Mouse (Mus musculus): ENCODE measurements around the gene Lmo2. TPM values are rescaled to one million over a fixed set of nuclear protein-coding genes. Genes with fewer than 3 reads are reported as not detected.
A peak's percentile ranks its signal among the peaks of the same experiment; 100 is the strongest.

The Lmo2 gene
- total and polyA plus RNA-seq, 3 experiments = 19.5 to 25.3 (median 19.8) TPM

DNA sequence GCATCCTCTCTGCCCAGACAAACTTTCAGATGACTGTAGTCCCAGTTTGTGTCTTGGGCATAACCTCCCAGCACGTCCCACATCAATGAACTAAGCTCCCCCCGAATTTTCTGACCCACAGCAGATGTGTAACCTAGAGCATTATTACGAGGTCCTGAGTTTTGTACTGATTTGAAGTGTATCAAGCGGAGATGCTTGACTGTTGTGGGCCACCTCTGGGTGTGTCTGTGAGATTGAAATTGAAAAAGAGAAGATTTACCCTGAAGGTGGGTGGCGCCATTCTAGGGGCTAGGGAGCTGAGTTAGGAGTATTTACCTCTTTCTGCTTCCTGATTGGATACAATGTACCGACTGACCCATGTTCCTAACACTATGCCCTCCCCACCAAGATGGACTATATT lies 31.9 kb downstream of the Lmo2 start:
- no peak overlapping the region for H3K4me3 ChIP-seq
- WGBS = 84% methylated on average over 6 of the region's 6 CpGs
- no peak for DNase-seq
- no peaks in the 10 kb centered on the region for H3K36me3 ChIP-seq (ENCODE audit: control insufficient read depth, insufficient read depth, low read length)
- H3K27me3 ChIP-seq (ENCODE audit: control insufficient read depth, insufficient read depth, low read length) = no peaks in the 10 kb centered on the region
- intact Hi-C loops (cut with DNase I) = no loop called here
- H3K79me2 ChIP-seq (replicated peaks; ENCODE audit: control insufficient read depth, insufficient read depth, low read length) = no peaks in the 10 kb centered on the region
- TF ChIP-seq POLR2A (IDR thresholded peaks at IDR 0.05; ENCODE audit: insufficient read depth, low read depth, low read length) (no peak), EP300 (IDR thresholded peaks at IDR 0.05; ENCODE audit: insufficient read depth, low read depth, low read length) (no peak), CTCF (IDR thresholded peaks at IDR 0.05) (no peak)
- H3K9ac ChIP-seq (ENCODE audit: low read depth, low read length) = no peak overlapping the region
- H3K27ac ChIP-seq = no peak overlapping the region
- H3K4me1 ChIP-seq (ENCODE audit: control insufficient read depth, insufficient read depth, low read length) = no peaks in the 10 kb centered on the region

DNA sequence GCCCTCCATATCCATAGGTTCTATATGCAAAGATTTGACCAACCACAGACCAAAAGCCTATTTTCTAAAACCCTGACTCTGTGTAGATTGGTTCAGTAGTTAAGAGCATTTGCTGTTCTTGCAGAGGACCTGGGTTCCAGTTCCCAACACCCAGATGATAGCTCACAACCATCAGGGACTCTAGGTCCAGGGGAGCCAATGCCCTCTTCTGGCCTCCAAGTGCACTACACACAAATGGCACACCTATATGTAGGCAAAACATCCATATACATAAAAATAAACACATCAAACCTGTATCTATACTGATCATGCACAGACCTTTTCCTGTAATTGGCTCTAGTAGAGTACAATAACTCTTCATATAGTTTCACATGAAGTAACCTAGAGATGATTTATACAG lies 33.5 kb downstream of the Lmo2 start:
- Histone ChIP-seq H3K36me3 (ENCODE audit: control insufficient read depth, insufficient read depth, low read length) (no peaks in the 10 kb centered on the region), H3K4me1 (ENCODE audit: control insufficient read depth, insufficient read depth, low read length) (no peaks in the 10 kb centered on the region), H3K4me3 (no peak overlapping the region), H3K79me2 (replicated peaks; ENCODE audit: control insufficient read depth, insufficient read depth, low read length) (no peaks in the 10 kb centered on the region), H3K27ac (no peak overlapping the region), H3K9ac (ENCODE audit: low read depth, low read length) (no peak overlapping the region), H3K27me3 (ENCODE audit: control insufficient read depth, insufficient read depth, low read length) (no peaks in the 10 kb centered on the region)
- no peak for DNase-seq
- TF ChIP-seq POLR2A (IDR thresholded peaks at IDR 0.05; ENCODE audit: insufficient read depth, low read depth, low read length) (no peak), CTCF (IDR thresholded peaks at IDR 0.05) (peak; percentile 22; the same call in 1 of the 2 replicates), EP300 (IDR thresholded peaks at IDR 0.05; ENCODE audit: insufficient read depth, low read depth, low read length) (no peak)
- intact Hi-C loops (cut with DNase I) = no loop called here

GRCm38 (mm10) chr2:103992162-103992561 lies 34.4 kb downstream of the Lmo2 start:
- Histone ChIP-seq H3K79me2 (replicated peaks; ENCODE audit: control insufficient read depth, insufficient read depth, low read length) (no peaks in the 10 kb centered on the region), H3K27ac (no peak overlapping the region), H3K4me1 (ENCODE audit: control insufficient read depth, insufficient read depth, low read length) (no peaks in the 10 kb centered on the region), H3K27me3 (ENCODE audit: control insufficient read depth, insufficient read depth, low read length) (no peaks in the 10 kb centered on the region), H3K9ac (ENCODE audit: low read depth, low read length) (no peak overlapping the region), H3K36me3 (ENCODE audit: control insufficient read depth, insufficient read depth, low read length) (no peaks in the 10 kb centered on the region), H3K4me3 (no peak overlapping the region)
- WGBS = 63% methylated on average over 9 of the region's 9 CpGs
- no peak for TF ChIP-seq POLR2A (IDR thresholded peaks at IDR 0.05; ENCODE audit: insufficient read depth, low read depth, low read length)
- TF ChIP-seq CTCF (IDR thresholded peaks at IDR 0.05) = no peak
- TF ChIP-seq EP300 (IDR thresholded peaks at IDR 0.05; ENCODE audit: insufficient read depth, low read depth, low read length) = no peak
- intact Hi-C loops (cut with DNase I) = no loop called here
- DNase-seq = no peak

DNA sequence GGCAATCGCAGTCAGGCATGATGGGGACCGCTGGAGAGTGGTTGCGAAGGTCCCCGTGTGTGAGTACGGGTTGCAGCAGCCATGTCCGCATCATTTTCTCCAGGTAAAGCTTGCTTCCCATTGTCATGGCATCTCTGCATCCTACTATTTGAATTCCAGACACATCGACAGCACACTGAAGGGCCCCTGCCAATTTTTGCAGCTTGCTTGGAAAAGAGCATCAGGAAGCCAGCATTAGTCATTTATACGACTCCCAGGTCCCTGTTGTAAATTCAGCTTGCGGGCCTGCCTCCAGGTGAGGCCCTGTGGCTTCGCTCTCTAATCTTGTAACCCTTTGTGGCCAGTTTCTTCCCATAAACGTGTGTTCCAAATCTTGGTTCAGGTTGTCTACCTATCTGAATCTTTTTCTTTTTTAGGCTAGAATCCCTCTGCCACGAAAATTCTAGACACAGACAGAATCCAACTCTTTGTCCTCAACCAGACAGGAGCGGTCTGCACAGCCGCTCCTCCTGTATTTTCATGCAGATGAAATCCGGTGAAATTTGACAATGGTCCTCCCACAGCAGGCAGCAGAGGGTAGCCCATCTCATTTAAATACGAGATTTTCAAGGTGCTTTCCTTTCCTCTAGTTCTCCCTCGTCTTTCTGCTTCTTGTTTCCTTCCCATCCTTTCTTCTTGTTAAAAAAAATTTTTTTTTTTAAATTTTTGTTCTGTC lies 35.0 kb downstream of the Lmo2 start:
- DNase-seq = no peak
- 44% methylated on average over 17 of the region's 17 CpGs for WGBS
- intact Hi-C loops (cut with DNase I) = no loop called here

DNA sequence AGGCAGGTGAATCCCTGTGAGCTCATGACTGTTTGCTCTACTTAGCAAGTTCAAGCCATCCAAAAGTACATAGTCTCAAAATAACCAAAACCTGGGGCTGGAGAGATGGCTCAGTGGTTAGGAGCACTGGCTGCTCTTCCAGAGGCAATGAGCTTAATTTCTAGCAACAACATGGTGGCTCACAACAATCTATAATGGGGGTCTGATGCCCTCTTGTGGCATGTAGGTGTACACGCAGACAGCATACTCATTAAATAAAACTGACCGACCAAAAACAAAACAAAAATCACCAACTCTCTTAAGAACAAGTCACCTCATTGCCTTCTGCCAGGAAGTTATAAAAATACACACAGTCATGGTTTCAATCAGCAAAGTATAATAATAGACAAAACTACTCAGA lies 43.3 kb downstream of the Lmo2 start:
- no peak for DNase-seq
- Histone ChIP-seq H3K79me2 (replicated peaks; ENCODE audit: control insufficient read depth, insufficient read depth, low read length) (no peaks in the 10 kb centered on the region), H3K27ac (no peak overlapping the region), H3K36me3 (ENCODE audit: control insufficient read depth, insufficient read depth, low read length) (no peaks in the 10 kb centered on the region), H3K27me3 (ENCODE audit: control insufficient read depth, insufficient read depth, low read length) (peaks cover 1% of the 10 kb centered on the region; the same call in 1 of the 2 replicates), H3K9ac (ENCODE audit: low read depth, low read length) (no peak overlapping the region), H3K4me1 (ENCODE audit: control insufficient read depth, insufficient read depth, low read length) (no peaks in the 10 kb centered on the region), H3K4me3 (no peak overlapping the region)
- TF ChIP-seq EP300 (IDR thresholded peaks at IDR 0.05; ENCODE audit: insufficient read depth, low read depth, low read length) = no peak
- TF ChIP-seq POLR2A (IDR thresholded peaks at IDR 0.05; ENCODE audit: insufficient read depth, low read depth, low read length) = no peak
- peak; percentile 73 for TF ChIP-seq CTCF (IDR thresholded peaks at IDR 0.05)
- intact Hi-C loops (cut with DNase I) = loop anchor here (10.0 kb wide), 1 partner anchor 436 kb away; the partner anchor contains the start of gene Abtb2
- 29% methylated on average over 2 of the region's 2 CpGs for WGBS

More for the DNA sequence above, 35.0 kb downstream of the Lmo2 start:
- no peak overlapping the region for H3K9ac ChIP-seq (ENCODE audit: low read depth, low read length)
- H3K27me3 ChIP-seq (ENCODE audit: control insufficient read depth, insufficient read depth, low read length) = no peaks in the 10 kb centered on the region
- no peak overlapping the region for H3K27ac ChIP-seq
- no peak overlapping the region for H3K4me3 ChIP-seq
- no peaks in the 10 kb centered on the region for H3K4me1 ChIP-seq (ENCODE audit: control insufficient read depth, insufficient read depth, low read length)
- H3K36me3 ChIP-seq (ENCODE audit: control insufficient read depth, insufficient read depth, low read length) = no peaks in the 10 kb centered on the region
- no peaks in the 10 kb centered on the region for H3K79me2 ChIP-seq (replicated peaks; ENCODE audit: control insufficient read depth, insufficient read depth, low read length)
- TF ChIP-seq POLR2A (IDR thresholded peaks at IDR 0.05; ENCODE audit: insufficient read depth, low read depth, low read length) = no peak
- TF ChIP-seq CTCF (IDR thresholded peaks at IDR 0.05) = no peak
- no peak for TF ChIP-seq EP300 (IDR thresholded peaks at IDR 0.05; ENCODE audit: insufficient read depth, low read depth, low read length)

DNA sequence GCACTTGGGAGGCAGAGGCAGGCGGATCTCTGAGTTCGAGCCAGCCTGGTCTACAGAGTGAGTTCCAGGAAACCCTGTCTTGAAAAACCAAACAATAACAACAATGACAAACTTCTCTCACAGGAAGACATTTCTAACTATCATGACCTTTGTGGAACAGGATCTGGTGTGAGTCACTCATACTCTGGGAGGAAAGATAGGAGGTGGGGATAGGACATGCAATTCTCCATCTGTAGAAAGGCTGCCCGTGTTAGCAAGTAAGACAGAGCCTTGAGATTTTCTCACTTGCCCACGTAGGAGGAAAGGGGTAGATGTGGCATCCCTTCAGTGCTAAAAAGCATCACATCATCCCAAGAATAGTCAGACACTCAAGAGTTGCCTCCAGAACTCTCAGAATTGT lies 44.1 kb downstream of the Lmo2 start:
- intact Hi-C loops (cut with DNase I) = loop anchor here (10.0 kb wide), 1 partner anchor 437 kb away; the partner anchor contains the start of gene Abtb2
- no peaks in the 10 kb centered on the region for H3K4me1 ChIP-seq (ENCODE audit: control insufficient read depth, insufficient read depth, low read length)
- WGBS = 41% methylated on average over 4 of the region's 4 CpGs
- H3K79me2 ChIP-seq (replicated peaks; ENCODE audit: control insufficient read depth, insufficient read depth, low read length) = no peaks in the 10 kb centered on the region
- no peak overlapping the region for H3K9ac ChIP-seq (ENCODE audit: low read depth, low read length)
- peaks cover 1% of the 10 kb centered on the region; the same call in 1 of the 2 replicates for H3K27me3 ChIP-seq (ENCODE audit: control insufficient read depth, insufficient read depth, low read length)
- no peak overlapping the region for H3K27ac ChIP-seq
- H3K4me3 ChIP-seq = no peak overlapping the region
- TF ChIP-seq EP300 (IDR thresholded peaks at IDR 0.05; ENCODE audit: insufficient read depth, low read depth, low read length) (no peak), POLR2A (IDR thresholded peaks at IDR 0.05; ENCODE audit: insufficient read depth, low read depth, low read length) (no peak), CTCF (IDR thresholded peaks at IDR 0.05) (no peak)
- no peak for DNase-seq
- H3K36me3 ChIP-seq (ENCODE audit: control insufficient read depth, insufficient read depth, low read length) = no peaks in the 10 kb centered on the region

Data from heart, adult 2 months (tissue).